Mouse (Mus musculus) lung, adult 2 months (tissue): Measurements from ENCODE around the gene Dnah8. TPM values are rescaled to one million over a fixed set of nuclear protein-coding genes. Genes with fewer than 3 reads are reported as not detected.

Source experiments
- DNase-seq: peaks from one replicate; pipeline ENCODE4 v3.0.0; 2022
- H3K4me1 ChIP-seq: fragments of 200-500 bp; 2 replicates; pipeline ENCODE4 v1.6.1; 2011; ENCODE audit warnings: low read length; ENCODE audit not compliant: control insufficient read depth, insufficient read depth
- H3K4me3 ChIP-seq: fragments of 200-500 bp; replicated peaks from 2 replicates; pipeline ENCODE3; 2011; ENCODE audit warnings: low read depth, mild to moderate bottlenecking, control low read depth, low read length; ENCODE audit errors: extremely low read depth
- CTCF ChIP-seq: fragments of 200-500 bp; IDR thresholded peaks from 2 replicates; pipeline ENCODE4 v1.5.1; 2011; ENCODE audit warnings: mild to moderate bottlenecking, low read length, control low read depth; ENCODE audit not compliant: insufficient read depth
- POLR2A ChIP-seq: fragments of 200-500 bp; IDR thresholded peaks from 2 replicates; pipeline ENCODE4 v1.6.1; 2011; ENCODE audit warnings: low read depth, mild to moderate bottlenecking, control low read depth, low read length, borderline replicate concordance; ENCODE audit errors: extremely low read depth
- WGBS: fragments of 180-500 bp; shearing (Covaris S2); methylation state at CpG from one replicate; pipeline ENCODE4 v1.1.7; 2018; 5-methylcytosine and 5-hydroxymethylcytosine counted together
- polyA plus RNA-seq: library from polyadenylated mRNA; depleted of rRNA; stranded (reverse); fragments of >200 nt; gene quantifications from 2 replicates; pipeline ENCODE4 v1.2.3, GENCODE M21; 2012

The Dnah8 gene
- polyA plus RNA-seq, 1 experiment: 12.0 TPM

- H3K4me3 ChIP-seq: no peak overlapping the region
- no peak for TF ChIP-seq POLR2A
- TF ChIP-seq CTCF: no peak
- H3K4me1 ChIP-seq: no peaks in the 10 kb centered on the region
- no peak for DNase-seq
- 43% methylated on average over 3 of the region's 3 CpGs for WGBS
Observed at GRCm38 (mm10) chr17:30732736-30733135, 108.6 kb downstream of the Dnah8 start.

DNA sequence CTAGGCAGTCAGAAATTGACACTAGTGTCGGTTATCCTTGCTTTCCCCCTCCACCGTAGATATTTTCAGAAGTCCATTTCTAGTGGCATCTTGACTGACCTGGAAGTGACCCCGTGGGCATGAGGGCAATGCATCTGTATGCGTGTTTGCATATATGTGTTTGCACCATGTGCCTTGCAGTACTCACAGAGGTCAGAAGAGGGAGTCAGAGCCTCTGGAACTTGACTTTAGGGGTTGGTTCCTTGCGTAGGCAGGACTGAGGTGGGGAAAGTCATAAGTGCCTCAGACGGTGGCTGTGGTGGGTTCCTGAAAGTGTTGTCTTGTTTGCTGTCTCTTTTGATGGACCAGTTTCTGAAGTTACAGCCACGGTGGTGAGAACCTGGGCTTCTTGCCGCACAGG, 110.6 kb downstream of the Dnah8 start:
- H3K4me1 ChIP-seq: no peaks in the 10 kb centered on the region
- 81% methylated on average over 8 of the region's 8 CpGs for WGBS
- no peak for DNase-seq
- no peak overlapping the region for H3K4me3 ChIP-seq
- TF ChIP-seq POLR2A (no peak), CTCF (no peak)

- no peak overlapping the region for H3K4me3 ChIP-seq
- no peaks in the 10 kb centered on the region for H3K4me1 ChIP-seq
- WGBS: 96% methylated on average over 2 of the region's 2 CpGs
- no peak for TF ChIP-seq CTCF
- no peak for TF ChIP-seq POLR2A
- DNase-seq: no peak
Observed at GRCm38 (mm10) chr17:30735454-30735853, 111.3 kb downstream of the Dnah8 start.

DNA sequence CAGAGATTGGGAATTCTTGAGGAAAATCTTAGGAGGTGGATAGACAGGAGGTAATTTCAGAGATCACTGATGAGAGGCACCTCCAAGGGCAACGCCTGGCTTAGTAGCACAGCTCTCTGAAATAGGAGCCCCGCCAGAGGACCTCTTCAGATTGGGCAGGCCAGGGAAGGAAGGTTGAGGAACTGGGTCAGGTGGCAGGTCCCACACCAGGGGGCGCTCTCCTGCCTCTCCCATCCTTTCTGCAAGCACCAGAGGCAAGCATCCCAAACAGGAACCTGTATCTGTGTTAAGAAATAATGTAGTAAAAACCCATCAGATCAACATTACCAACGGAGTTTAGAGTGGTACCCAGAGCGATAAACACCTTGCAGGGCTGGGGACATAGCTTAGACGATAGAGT, 113.6 kb downstream of the Dnah8 start:
- Histone ChIP-seq H3K4me3 (no peak overlapping the region), H3K4me1 (no peaks in the 10 kb centered on the region)
- peak; percentile 52 for TF ChIP-seq CTCF
- TF ChIP-seq POLR2A: no peak
- WGBS: 46% methylated on average over 6 of the region's 6 CpGs
- peak; percentile 47 for DNase-seq

DNA sequence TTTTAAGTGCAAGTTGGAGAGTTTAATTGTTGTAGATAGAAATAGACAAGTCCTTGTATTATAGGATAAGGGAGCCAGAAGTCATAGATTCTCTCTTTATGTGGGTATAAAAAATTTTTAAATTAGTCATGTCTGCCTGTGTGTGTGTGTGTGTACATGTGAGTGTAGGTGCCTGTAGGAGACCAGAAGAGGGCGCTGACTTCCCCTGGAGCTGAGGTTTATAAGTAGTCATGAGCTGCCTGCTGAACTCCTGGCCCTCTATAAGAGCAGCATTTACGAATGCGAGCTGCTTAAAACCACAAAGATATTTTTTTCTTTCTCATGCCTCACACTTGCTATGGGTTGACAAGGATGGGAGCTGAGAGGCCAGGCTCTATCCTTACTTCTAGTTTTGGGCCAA, 115.6 kb downstream of the Dnah8 start:
- H3K4me3 ChIP-seq: no peak overlapping the region
- TF ChIP-seq CTCF (no peak), POLR2A (no peak)
- H3K4me1 ChIP-seq: no peaks in the 10 kb centered on the region
- DNase-seq: no peak
- whole genome bisulfite sequencing: 89% methylated on average over 3 of the region's 3 CpGs

DNA sequence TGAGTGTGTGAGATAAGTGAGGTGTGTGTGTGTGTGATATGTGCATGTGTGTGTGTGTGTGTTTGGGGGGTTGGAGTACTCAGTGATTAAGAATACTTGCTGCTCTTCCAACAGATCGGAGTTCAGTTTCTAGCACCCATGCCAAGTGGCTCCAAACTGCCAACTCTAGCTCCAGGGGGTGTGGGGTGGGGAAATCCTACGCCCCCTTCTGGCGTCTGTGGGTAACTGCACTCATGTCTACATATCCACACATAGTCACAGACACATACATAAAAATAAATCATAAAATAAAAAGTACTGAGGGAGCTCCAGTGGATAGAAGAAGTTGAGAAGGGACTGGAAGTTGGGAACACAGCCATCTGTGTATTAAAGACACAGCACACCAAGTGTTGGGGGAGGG, 119.8 kb downstream of the Dnah8 start:
- Histone ChIP-seq H3K4me1 (no peaks in the 10 kb centered on the region), H3K4me3 (no peak overlapping the region)
- DNase-seq: no peak
- no peak for TF ChIP-seq POLR2A
- no peak for TF ChIP-seq CTCF
- 76% methylated on average over 3 of the region's 3 CpGs for WGBS

DNA sequence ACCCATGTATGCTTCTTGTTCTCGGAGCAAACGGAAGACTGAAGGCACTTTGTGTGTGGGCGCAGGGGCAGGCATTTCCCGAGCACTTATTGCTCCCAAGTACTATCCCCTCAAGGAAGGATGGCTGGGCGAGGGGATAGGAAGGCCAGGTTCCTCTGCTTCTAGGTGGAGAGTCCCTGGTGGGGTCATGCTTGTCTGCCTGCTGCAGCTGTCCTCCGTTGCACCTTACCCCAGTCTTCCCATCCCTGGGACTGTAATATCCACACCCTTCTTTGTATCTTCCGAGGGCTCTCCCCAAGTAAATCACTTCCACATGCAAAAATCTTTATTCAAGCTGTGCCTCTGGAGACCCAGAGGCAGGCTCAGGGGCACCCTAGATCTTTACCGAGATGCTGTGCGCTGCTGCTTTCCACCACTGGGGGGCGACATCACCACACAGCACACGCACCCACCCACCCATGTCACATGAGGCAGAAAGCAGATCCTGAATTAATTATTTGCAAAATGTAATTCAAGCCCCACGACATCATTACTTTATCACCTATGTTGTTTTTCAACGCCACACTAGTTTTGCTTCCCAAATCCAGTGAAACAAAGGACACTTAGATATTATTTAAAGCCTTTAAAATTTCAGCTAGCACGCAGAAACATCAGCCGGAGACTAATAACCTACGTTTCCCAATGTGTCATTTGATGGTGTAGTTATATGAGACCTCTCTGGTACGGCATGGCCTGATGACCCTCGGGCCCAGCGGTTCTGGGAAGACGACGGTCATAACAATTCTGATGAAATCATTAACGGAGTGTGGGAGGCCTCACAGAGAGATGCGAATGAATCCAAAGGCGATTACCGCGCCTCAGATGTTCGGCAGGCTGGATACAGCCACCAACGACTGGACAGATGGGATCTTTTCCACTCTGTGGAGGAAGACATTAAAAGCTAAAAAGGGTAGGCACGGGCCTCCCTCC, 122.2 kb downstream of the Dnah8 start:
- 65% methylated on average over 29 of the region's 29 CpGs for WGBS
- no peak for TF ChIP-seq POLR2A
- peak; percentile 89 for TF ChIP-seq CTCF
- Histone ChIP-seq H3K4me1 (no peaks in the 10 kb centered on the region), H3K4me3 (no peak overlapping the region)
- DNase-seq: peak; percentile 49

DNA sequence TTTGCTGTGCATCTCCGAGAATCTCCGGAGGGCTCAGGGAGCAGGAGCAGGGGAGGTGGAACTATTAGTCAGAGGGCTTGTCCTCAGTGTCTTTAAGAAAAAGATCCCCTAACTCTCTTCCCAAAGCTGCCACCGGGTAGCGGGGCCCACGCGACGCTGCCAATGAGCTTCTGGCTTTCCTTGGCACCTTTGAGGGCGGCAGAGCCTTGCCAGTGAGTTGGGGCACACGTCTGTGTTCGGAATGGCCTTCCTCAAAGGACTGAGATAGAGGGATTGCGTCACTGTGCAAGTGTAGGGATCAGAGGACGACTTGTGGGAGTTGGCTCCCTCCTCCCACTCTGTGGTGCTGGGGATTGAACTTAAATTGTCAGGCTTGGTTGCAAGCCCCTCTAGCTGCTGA, 125.2 kb downstream of the Dnah8 start:
- no peaks in the 10 kb centered on the region for H3K4me1 ChIP-seq
- TF ChIP-seq POLR2A (no peak), CTCF (no peak)
- 86% methylated on average over 12 of the region's 12 CpGs for WGBS
- no peak for DNase-seq
- H3K4me3 ChIP-seq: no peak overlapping the region

DNA sequence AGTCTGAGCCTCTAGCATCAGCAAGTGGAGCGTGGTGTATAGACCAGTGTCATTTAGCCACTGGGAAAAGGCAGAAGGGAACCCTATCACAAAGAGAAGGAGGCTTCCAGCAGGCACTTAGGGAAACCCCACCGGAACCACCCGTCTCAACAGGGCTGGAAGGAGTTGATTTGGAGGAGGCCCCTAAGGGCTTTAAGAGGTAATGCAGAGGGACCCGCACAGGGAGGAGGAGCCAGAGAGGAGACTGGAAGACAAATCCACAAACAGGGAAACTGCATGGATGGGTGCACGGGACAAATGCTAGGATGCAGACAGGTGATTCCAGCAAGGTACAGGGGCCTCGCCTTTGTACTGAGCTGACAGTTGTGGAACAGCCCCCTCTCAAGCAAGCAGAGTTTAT, 126.1 kb downstream of the Dnah8 start:
- no peak for DNase-seq
- H3K4me1 ChIP-seq: no peaks in the 10 kb centered on the region
- 59% methylated on average over 6 of the region's 6 CpGs for WGBS
- TF ChIP-seq CTCF (no peak), POLR2A (no peak)
- H3K4me3 ChIP-seq: no peak overlapping the region

DNA sequence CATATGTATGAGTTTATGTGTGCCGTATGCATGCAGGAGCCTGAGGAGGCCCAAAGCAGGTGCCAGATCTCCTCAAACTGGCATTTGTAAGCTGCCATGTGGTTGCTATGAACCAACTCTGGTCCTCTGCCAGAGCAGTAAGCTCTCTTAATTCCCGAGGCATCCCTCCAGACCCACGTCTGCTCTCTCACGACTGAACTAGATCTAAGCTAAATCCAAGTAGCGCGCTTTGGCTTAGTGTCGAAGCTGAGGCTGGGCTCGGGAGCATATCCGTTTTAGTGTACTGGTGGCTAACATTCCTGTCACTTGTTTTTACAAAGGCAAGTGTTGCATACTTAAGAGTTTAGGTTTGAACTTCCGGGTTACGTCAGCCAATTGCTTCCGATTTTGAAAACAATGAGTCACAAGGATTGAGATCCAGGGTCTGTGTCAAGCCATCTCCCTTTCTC, 128.2 kb downstream of the Dnah8 start:
- Histone ChIP-seq H3K4me1 (no peaks in the 10 kb centered on the region), H3K4me3 (no peak overlapping the region)
- DNase-seq: no peak
- WGBS: 51% methylated on average over 12 of the region's 12 CpGs
- no peak for TF ChIP-seq POLR2A
- no peak for TF ChIP-seq CTCF
